Mouse (Mus musculus) cerebellum, adult 2 months (tissue): Measurements from ENCODE around the gene Snx8.

Experiments used
- CTCF ChIP-seq: fragments of 200-500 bp; IDR thresholded peaks from 2 replicates; pipeline ENCODE4 v1.5.1; 2011; ENCODE audit warnings: low read depth, mild to moderate bottlenecking, control low read depth, low read length, moderate library complexity, borderline replicate concordance; ENCODE audit not compliant: insufficient read depth
- POLR2A ChIP-seq: fragments of 200-500 bp; IDR thresholded peaks from 2 replicates; pipeline ENCODE4 v1.6.1; 2011; ENCODE audit warnings: low read length, control low read depth, borderline replicate concordance; ENCODE audit not compliant: insufficient read depth

DNA sequence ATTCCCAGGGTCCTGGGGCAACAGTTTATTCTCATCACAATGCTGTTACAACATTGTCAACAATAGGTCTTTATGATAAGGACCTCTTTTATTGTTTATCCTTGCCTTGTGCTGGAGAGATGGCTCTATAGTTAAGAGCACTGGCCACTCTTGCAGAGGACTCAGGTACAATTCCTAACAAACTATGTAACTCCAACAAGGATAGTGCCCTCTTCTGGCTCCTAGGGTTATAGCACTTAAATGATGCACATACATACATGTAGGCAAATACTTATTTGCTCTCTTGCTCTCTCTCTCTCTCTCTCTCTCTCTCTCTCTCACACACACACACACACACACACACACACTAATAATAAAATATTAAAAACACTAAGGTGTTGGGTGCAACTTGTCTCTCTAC lies 19.7 kb upstream of the Snx8 start:
- TF ChIP-seq POLR2A (no peak), CTCF (no peak)
